Mouse (Mus musculus) intestine, embryonic 14.5 days (tissue): ENCODE measurements around the gene Il17a. TPM values are rescaled to one million over a fixed set of nuclear protein-coding genes. Genes with fewer than 3 reads are reported as not detected.

Source experiments
- ATAC-seq: fragments of 200-750 bp; cut with Nextera tagmentation; replicated peaks from 2 replicates; pipeline ENCODE4 v1.8.0; 2017; ENCODE audit warnings: low read depth, moderate number of reproducible peaks, moderate TSS enrichment, moderate library complexity; ENCODE audit not compliant: low FRiP score, low TSS enrichment
- DNase-seq: peaks from one replicate; pipeline ENCODE4 v3.0.0-alpha.2; 2018; ENCODE audit warnings: low spot score
- H3K27ac ChIP-seq: fragments of 300-500 bp; sonication (generic); 2 replicates; pipeline ENCODE4 v1.5.1; 2014; ENCODE audit warnings: low read depth, mild to moderate bottlenecking, control low read depth
- H3K27me3 ChIP-seq: fragments of 300-500 bp; sonication (generic); replicated peaks from 2 replicates; pipeline ENCODE4 v1.6.1; 2014; ENCODE audit warnings: low read length, control low read depth; ENCODE audit not compliant: control insufficient read depth, insufficient read depth
- H3K36me3 ChIP-seq: fragments of 300-500 bp; sonication (generic); 2 replicates; pipeline ENCODE4 v1.6.1; 2014; ENCODE audit warnings: low read length, control low read depth; ENCODE audit not compliant: control insufficient read depth, insufficient read depth
- H3K4me1 ChIP-seq: fragments of 300-500 bp; sonication (generic); replicated peaks from 2 replicates; pipeline ENCODE4 v1.6.1; 2014; ENCODE audit warnings: low read length, control low read depth, mixed read lengths; ENCODE audit not compliant: control insufficient read depth, insufficient read depth
- H3K4me2 ChIP-seq: fragments of 300-500 bp; sonication (generic); 2 replicates; pipeline ENCODE4 v1.6.1; 2014; ENCODE audit warnings: low read length
- H3K4me3 ChIP-seq: fragments of 300-500 bp; sonication (generic); 2 replicates; pipeline ENCODE4 v1.5.1; 2014; ENCODE audit warnings: low read depth, low read length, control low read depth, mixed read lengths
- H3K9ac ChIP-seq: fragments of 300-500 bp; sonication (generic); 2 replicates; pipeline ENCODE4 v1.6.1; 2014; ENCODE audit warnings: mild to moderate bottlenecking, low read length
- H3K9me3 ChIP-seq: fragments of 300-500 bp; sonication (generic); 2 replicates; pipeline ENCODE4 v1.6.1; 2016; ENCODE audit warnings: low read length, control low read depth; ENCODE audit not compliant: control insufficient read depth
- WGBS: fragments of 180-500 bp; shearing (Covaris S2); extraction: QIAGEN DNeasy Blood & Tissue Kit; methylation state at CpG from one replicate; pipeline ENCODE4 v1.1.7; 2014; 5-methylcytosine and 5-hydroxymethylcytosine counted together
- polyA plus RNA-seq: library from polyadenylated mRNA; unstranded; fragments of >200 nt; fragmentation: Nextera tagmentation; extraction: Ambion mirVana; gene quantifications from 2 replicates; pipeline ENCODE4 v1.2.1, GENCODE M21; 2014

The Il17a gene
- not detected in 2 replicates for polyA plus RNA-seq

- H3K36me3 ChIP-seq = no peaks in the 10 kb centered on the region
- no peaks in the 10 kb centered on the region for H3K4me1 ChIP-seq
- ATAC-seq = no peak
- H3K4me2 ChIP-seq = no peak within 1 kb of the TSS
- no peak within 1 kb of the TSS for H3K27ac ChIP-seq
- 93% methylated on average over 10 of the region's 10 CpGs for WGBS
- no peak within 1 kb of the TSS for H3K4me3 ChIP-seq
- no peak for DNase-seq
- H3K9ac ChIP-seq = no peak within 1 kb of the TSS
- H3K9me3 ChIP-seq = no peaks in the 10 kb centered on the region
- H3K27me3 ChIP-seq = no peaks in the 10 kb centered on the region
Measured at GRCm38 (mm10) chr1:20730903-20731302, at the start of gene Il17a. Gene Il17a, plus strand, starts transcription at chr1:20730905.

GRCm38 (mm10) chr1:20682849-20683248 lies 47.9 kb upstream of the Il17a start:
- ATAC-seq (no peak), DNase-seq (no peak)
- Histone ChIP-seq H3K27ac (no peak overlapping the region), H3K9ac (no peak overlapping the region), H3K4me1 (no peaks in the 10 kb centered on the region), H3K4me2 (no peak overlapping the region), H3K4me3 (no peak overlapping the region), H3K27me3 (no peaks in the 10 kb centered on the region), H3K36me3 (no peaks in the 10 kb centered on the region), H3K9me3 (no peaks in the 10 kb centered on the region)

GRCm38 (mm10) chr1:20683386-20683785 lies 47.3 kb upstream of the Il17a start:
- no peaks in the 10 kb centered on the region for H3K36me3 ChIP-seq
- ATAC-seq (no peak), DNase-seq (no peak)
- H3K4me2 ChIP-seq = no peak overlapping the region
- H3K27ac ChIP-seq = no peak overlapping the region
- no peaks in the 10 kb centered on the region for H3K4me1 ChIP-seq
- no peak overlapping the region for H3K4me3 ChIP-seq
- 92% methylated on average over 5 of the region's 5 CpGs for WGBS
- H3K27me3 ChIP-seq = no peaks in the 10 kb centered on the region
- H3K9me3 ChIP-seq = no peaks in the 10 kb centered on the region
- H3K9ac ChIP-seq = no peak overlapping the region

- no peak overlapping the region for H3K9ac ChIP-seq
- H3K36me3 ChIP-seq = no peaks in the 10 kb centered on the region
- H3K4me3 ChIP-seq = no peak overlapping the region
- no peak for DNase-seq
- ATAC-seq = no peak
- no peaks in the 10 kb centered on the region for H3K27me3 ChIP-seq
- no peak overlapping the region for H3K27ac ChIP-seq
- WGBS = 72% methylated on average over 3 of the region's 3 CpGs
- no peak overlapping the region for H3K4me2 ChIP-seq
- H3K9me3 ChIP-seq = no peaks in the 10 kb centered on the region
- no peaks in the 10 kb centered on the region for H3K4me1 ChIP-seq
Measured at GRCm38 (mm10) chr1:20683853-20684252, 46.9 kb upstream of the Il17a start.

- 84% methylated on average over 3 of the region's 3 CpGs for WGBS
- Histone ChIP-seq H3K27me3 (no peaks in the 10 kb centered on the region), H3K9ac (no peak overlapping the region), H3K4me2 (no peak overlapping the region), H3K9me3 (no peaks in the 10 kb centered on the region), H3K4me3 (no peak overlapping the region), H3K27ac (no peak overlapping the region), H3K4me1 (no peaks in the 10 kb centered on the region), H3K36me3 (no peaks in the 10 kb centered on the region)
- DNase-seq (no peak), ATAC-seq (no peak)
Measured at GRCm38 (mm10) chr1:20684403-20684802, 46.3 kb upstream of the Il17a start.

GRCm38 (mm10) chr1:20685393-20685792 lies 45.3 kb upstream of the Il17a start:
- Histone ChIP-seq H3K4me1 (no peaks in the 10 kb centered on the region), H3K36me3 (no peaks in the 10 kb centered on the region), H3K4me3 (no peak overlapping the region), H3K27ac (no peak overlapping the region), H3K9me3 (no peaks in the 10 kb centered on the region), H3K4me2 (no peak overlapping the region), H3K27me3 (no peaks in the 10 kb centered on the region), H3K9ac (no peak overlapping the region)
- whole genome bisulfite sequencing = 82% methylated on average over 2 of the region's 2 CpGs
- DNase-seq (no peak), ATAC-seq (no peak)

GRCm38 (mm10) chr1:20685907-20686306 lies 44.8 kb upstream of the Il17a start:
- Histone ChIP-seq H3K4me2 (no peak overlapping the region), H3K27ac (no peak overlapping the region), H3K36me3 (no peaks in the 10 kb centered on the region), H3K9me3 (no peaks in the 10 kb centered on the region), H3K4me1 (no peaks in the 10 kb centered on the region), H3K27me3 (no peaks in the 10 kb centered on the region), H3K4me3 (no peak overlapping the region), H3K9ac (no peak overlapping the region)
- DNase-seq = no peak
- no peak for ATAC-seq
- 94% methylated on average over 4 of the region's 4 CpGs for WGBS

- 95% methylated on average over 8 of the region's 8 CpGs for WGBS
- no peaks in the 10 kb centered on the region for H3K36me3 ChIP-seq
- no peaks in the 10 kb centered on the region for H3K9me3 ChIP-seq
- no peak overlapping the region for H3K9ac ChIP-seq
- no peak overlapping the region for H3K4me2 ChIP-seq
- H3K4me3 ChIP-seq = no peak overlapping the region
- H3K4me1 ChIP-seq = no peaks in the 10 kb centered on the region
- H3K27ac ChIP-seq = no peak overlapping the region
- DNase-seq (no peak), ATAC-seq (no peak)
- H3K27me3 ChIP-seq = no peaks in the 10 kb centered on the region
Measured at GRCm38 (mm10) chr1:20691336-20691735, 39.4 kb upstream of the Il17a start.

GRCm38 (mm10) chr1:20693634-20694313 lies 36.9 kb upstream of the Il17a start:
- H3K36me3 ChIP-seq = no peaks in the 10 kb centered on the region
- no peaks in the 10 kb centered on the region for H3K4me1 ChIP-seq
- H3K4me2 ChIP-seq = no peak overlapping the region
- H3K27ac ChIP-seq = no peak overlapping the region
- H3K9ac ChIP-seq = no peak overlapping the region
- no peaks in the 10 kb centered on the region for H3K27me3 ChIP-seq
- ATAC-seq = no peak
- WGBS = 87% methylated on average over 6 of the region's 6 CpGs
- no peak overlapping the region for H3K4me3 ChIP-seq
- H3K9me3 ChIP-seq = no peaks in the 10 kb centered on the region
- no peak for DNase-seq
